In the genomic region with DNA sequence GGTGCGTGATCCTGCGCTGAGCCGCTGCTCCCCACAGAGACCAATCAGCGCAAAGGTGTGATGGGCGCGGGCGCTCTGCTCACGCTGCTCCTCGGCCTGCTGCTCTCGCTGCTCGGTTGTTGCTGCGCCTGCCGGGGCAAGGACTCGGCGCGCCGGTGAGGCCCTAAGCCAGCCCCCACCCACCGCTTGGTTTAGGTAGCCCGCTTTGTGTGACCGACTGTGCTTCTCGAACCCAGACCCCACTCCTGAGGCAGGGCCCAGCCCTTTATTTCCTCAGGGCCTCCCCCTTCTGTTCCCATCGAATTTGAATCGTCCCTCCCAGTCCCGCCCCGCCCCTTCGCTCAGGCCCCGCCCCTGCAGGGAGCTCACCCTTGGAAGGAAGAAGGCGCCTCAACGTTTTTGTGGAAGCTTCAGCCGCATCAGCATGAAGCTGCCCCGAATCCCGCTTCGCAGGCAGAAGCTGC, we compare ENCODE assay signal across 8 mouse cellular contexts. TPM values are rescaled to one million over a fixed set of nuclear protein-coding genes. Genes with fewer than 3 reads are reported as not detected.
DNase-seq lines count a peak whose midpoint lies in the region; ATAC-seq lines count a peak whose summit lies in the region.

No protein-coding gene starts in this region.

- H3K9ac ChIP-seq in heart, embryonic 16.5 days (ENCODE audit: low read length): peak overlapping the region; percentile 26; the same call in 1 of the 2 replicates
- peak overlapping the region; percentile 38 for H3K9ac ChIP-seq in forebrain, embryonic 13.5 days

- ATAC-seq in heart, embryonic 16.5 days (replicated peaks; ENCODE audit: extremely low read depth, insufficient read depth, low FRiP score): no peak
- ATAC-seq in forebrain, embryonic 13.5 days: no peak

- DNase-seq in heart, postnatal 10 days: no peak
- peak; percentile 87 for DNase-seq in R1 (ENCODE audit: low read depth, low spot score)
- peak; percentile 74 for DNase-seq in liver
- peak; percentile 47 for DNase-seq in splenic B cell, adult 2 months (ENCODE audit: low read depth, low spot score)
- no peak for DNase-seq in natural killer cell, adult 2 months (ENCODE audit: low spot score in 2 of 2)
- no peak for DNase-seq in gastrocnemius, postnatal 25 days

- peaks cover 38% of the 10 kb centered on the region for H3K4me1 ChIP-seq in heart, embryonic 16.5 days (ENCODE audit: control insufficient read depth, insufficient read depth, low read length)
- peaks cover 45% of the 10 kb centered on the region for H3K4me1 ChIP-seq in forebrain, embryonic 13.5 days

- peak overlapping the region; percentile 47 for H3K4me3 ChIP-seq in heart, embryonic 16.5 days (ENCODE audit: low read length)
- H3K4me3 ChIP-seq in forebrain, embryonic 13.5 days: peak overlapping the region; percentile 38

- peak overlapping the region; percentile 71 for H3K4me2 ChIP-seq in heart, embryonic 16.5 days (ENCODE audit: low read depth, low read length)
- H3K4me2 ChIP-seq in forebrain, embryonic 13.5 days: peak overlapping the region; percentile 63

- intact Hi-C loops in heart, postnatal 10 days (cut with DNase I): no loop called here

- WGBS in heart, embryonic 16.5 days: 20% methylated on average over 33 of the region's 33 CpGs
- WGBS in forebrain, embryonic 13.5 days: under 1% methylated on average over 33 of the region's 33 CpGs

- H3K27me3 ChIP-seq in heart, embryonic 16.5 days (ENCODE audit: control insufficient read depth, insufficient read depth, low read length): peaks cover 62% of the 10 kb centered on the region
- peaks cover 86% of the 10 kb centered on the region for H3K27me3 ChIP-seq in forebrain, embryonic 13.5 days
- H3K27me3 ChIP-seq in splenic B cell, adult 2 months (ENCODE audit: control insufficient read depth, insufficient read depth, low read length, poor library complexity, severe bottlenecking): no peaks in the 10 kb centered on the region

- H3K9me3 ChIP-seq in heart, embryonic 16.5 days (replicated peaks; ENCODE audit: control insufficient read depth, low read length): no peaks in the 10 kb centered on the region
- H3K9me3 ChIP-seq in forebrain, embryonic 13.5 days (replicated peaks): no peaks in the 10 kb centered on the region

- H3K27ac ChIP-seq in heart, embryonic 16.5 days (ENCODE audit: low read length): no peak overlapping the region
- H3K27ac ChIP-seq in forebrain, embryonic 13.5 days: no peak overlapping the region

- H3K36me3 ChIP-seq in heart, embryonic 16.5 days (ENCODE audit: control insufficient read depth, insufficient read depth): no peaks in the 10 kb centered on the region
- H3K36me3 ChIP-seq in forebrain, embryonic 13.5 days (ENCODE audit: poor library complexity, severe bottlenecking): no peaks in the 10 kb centered on the region
- no peaks in the 10 kb centered on the region for H3K36me3 ChIP-seq in splenic B cell, adult 2 months (ENCODE audit: control insufficient read depth, insufficient read depth, low read length, poor library complexity, severe bottlenecking)

RNA-seq across cellular contexts. Expression of a gene that starts 7.4 kb away (rescaled TPM):
- 4.3 and 5.5 TPM in 2 replicates for polyA plus RNA-seq in heart, embryonic 16.5 days (2015; fragmentation: Nextera tagmentation; extraction: Ambion mirVana)
- 10 to 100 TPM; 15.1 to 16.0 TPM for total RNA-seq in heart, postnatal 10 days (2021)
- 0.76 and 1.1 TPM in 2 replicates for polyA plus RNA-seq in forebrain, embryonic 13.5 days (2015; fragmentation: Nextera tagmentation; extraction: Ambion mirVana)
- total RNA-seq in gastrocnemius, postnatal 25 days (2021): 1 to 10 TPM; 4.7 to 5.4 TPM

RNA-seq across cellular contexts. Expression of a gene that starts 28.4 kb away (rescaled TPM):
- polyA plus RNA-seq in heart, embryonic 16.5 days (2015; fragmentation: Nextera tagmentation; extraction: Ambion mirVana): not detected in 2 replicates
- total RNA-seq in heart, postnatal 10 days (2021): under 1 TPM in 1 of 2 experiments, not detected in 1; 0.22 TPM
- 0.27 and 0.55 TPM in 2 replicates for polyA plus RNA-seq in forebrain, embryonic 13.5 days (2015; fragmentation: Nextera tagmentation; extraction: Ambion mirVana)
- total RNA-seq in gastrocnemius, postnatal 25 days (2021): not detected

RNA-seq across cellular contexts. Expression of a gene that starts 33.7 kb away (rescaled TPM):
- 2.0 and 2.6 TPM in 2 replicates for polyA plus RNA-seq in heart, embryonic 16.5 days (2015; fragmentation: Nextera tagmentation; extraction: Ambion mirVana)
- total RNA-seq in heart, postnatal 10 days (2021): 1 to 10 TPM; 1.4 TPM
- 4.5 and 6.1 TPM in 2 replicates for polyA plus RNA-seq in forebrain, embryonic 13.5 days (2015; fragmentation: Nextera tagmentation; extraction: Ambion mirVana)
- total RNA-seq in gastrocnemius, postnatal 25 days (2021): under 1 TPM; 0.79 to 0.88 TPM

RNA-seq across cellular contexts. Expression of a gene that starts 45.1 kb away (rescaled TPM):
- 36.4 and 39.6 TPM in 2 replicates for polyA plus RNA-seq in heart, embryonic 16.5 days (2015; fragmentation: Nextera tagmentation; extraction: Ambion mirVana)
- total RNA-seq in heart, postnatal 10 days (2021): 10 to 100 TPM; 26.9 to 27.6 TPM
- polyA plus RNA-seq in forebrain, embryonic 13.5 days (2015; fragmentation: Nextera tagmentation; extraction: Ambion mirVana): 53.4 and 55.6 TPM in 2 replicates
- total RNA-seq in gastrocnemius, postnatal 25 days (2021): 10 to 100 TPM; 15.4 to 18.8 TPM

Comparison
In these comparisons a context has a peak if more than half of its experiments do, and no peak if none do; other contexts are left out.
1. DNase-seq: peak in R1 (single experiment), liver (single experiment) and splenic B cell, adult 2 months (single experiment); none in heart, postnatal 10 days (0 of 2), natural killer cell, adult 2 months (0 of 2) and gastrocnemius, postnatal 25 days (single experiment).